Mouse (Mus musculus): ENCODE measurements at regions not wholly inside any gene's neighbourhood (a gene's known extent, or its start where the extent isn't known, plus 50 kb on each side); places are given as distances from the start of the nearest gene placed in this dataset.
A peak's percentile ranks its signal among the peaks of the same experiment; 100 is the strongest.

GRCm38 (mm10) chr12:50899609-50900447 lies 250.9 kb upstream of the Prkd1 start:
- Histone ChIP-seq H3K9me3 (replicated peaks) (no peaks in the 10 kb centered on the region), H3K36me3 (ENCODE audit: poor library complexity, severe bottlenecking) (no peaks in the 10 kb centered on the region), H3K4me3 (no peak overlapping the region), H3K27ac (no peak overlapping the region), H3K4me2 (no peak overlapping the region), H3K4me1 (no peaks in the 10 kb centered on the region), H3K27me3 (no peaks in the 10 kb centered on the region; the same call in 1 of the 2 replicates), H3K9ac (no peak overlapping the region)
- no peak for ATAC-seq
- 91% methylated on average over 13 of the region's 13 CpGs for WGBS

- Histone ChIP-seq H3K27me3 (no peaks in the 10 kb centered on the region; the same call in 1 of the 2 replicates), H3K9me3 (replicated peaks) (no peaks in the 10 kb centered on the region), H3K36me3 (ENCODE audit: poor library complexity, severe bottlenecking) (no peaks in the 10 kb centered on the region), H3K4me3 (no peak overlapping the region), H3K4me2 (no peak overlapping the region), H3K27ac (no peak overlapping the region), H3K4me1 (peaks cover 11% of the 10 kb centered on the region), H3K9ac (no peak overlapping the region)
- ATAC-seq, result no peak
- WGBS, result 76% methylated on average over 3 of the region's 3 CpGs
These were observed 248.8 kb upstream of the Prkd1 start for GRCm38 (mm10) chr12:50897606-50898166.

- H3K4me3 ChIP-seq, result no peak overlapping the region
- no peak overlapping the region for H3K9ac ChIP-seq
- H3K9me3 ChIP-seq (replicated peaks), result no peaks in the 10 kb centered on the region
- H3K27ac ChIP-seq, result no peak overlapping the region
- no peak overlapping the region for H3K4me2 ChIP-seq
- no peaks in the 10 kb centered on the region; the same call in 1 of the 2 replicates for H3K27me3 ChIP-seq
- H3K36me3 ChIP-seq (ENCODE audit: poor library complexity, severe bottlenecking), result no peaks in the 10 kb centered on the region
- peaks cover 15% of the 10 kb centered on the region for H3K4me1 ChIP-seq
- 0 out of 2 replicates have a peak, but pooled peaks have one; percentile 51 for ATAC-seq
- 15% methylated on average over 5 of the region's 5 CpGs for WGBS
These were observed 244.7 kb upstream of the Prkd1 start for GRCm38 (mm10) chr12:50893604-50894003.

GRCm38 (mm10) chr12:50875796-50876195 lies 226.9 kb upstream of the Prkd1 start:
- Histone ChIP-seq H3K36me3 (ENCODE audit: poor library complexity, severe bottlenecking) (no peaks in the 10 kb centered on the region), H3K9me3 (replicated peaks) (no peaks in the 10 kb centered on the region), H3K27me3 (no peaks in the 10 kb centered on the region), H3K9ac (no peak overlapping the region), H3K4me3 (no peak overlapping the region), H3K4me2 (no peak overlapping the region), H3K27ac (no peak overlapping the region), H3K4me1 (peaks cover 13% of the 10 kb centered on the region)
- no peak for ATAC-seq

- Histone ChIP-seq H3K9me3 (replicated peaks) (no peaks in the 10 kb centered on the region), H3K4me3 (0 out of 2 replicates have a peak overlapping the region, but pooled peaks have one; percentile 4), H3K27me3 (no peaks in the 10 kb centered on the region), H3K4me2 (peak overlapping the region; percentile 47), H3K4me1 (peaks cover 13% of the 10 kb centered on the region), H3K9ac (no peak overlapping the region), H3K36me3 (ENCODE audit: poor library complexity, severe bottlenecking) (no peaks in the 10 kb centered on the region), H3K27ac (peak overlapping the region; percentile 61)
- peak; percentile 76 for ATAC-seq
- 41% methylated on average over 4 of the region's 4 CpGs for WGBS
These were observed 225.1 kb upstream of the Prkd1 start for GRCm38 (mm10) chr12:50874024-50874398.

GRCm38 (mm10) chr12:50873390-50874023 lies 224.6 kb upstream of the Prkd1 start:
- peak overlapping the region; percentile 66 for H3K27ac ChIP-seq
- peaks cover 13% of the 10 kb centered on the region for H3K4me1 ChIP-seq
- H3K4me2 ChIP-seq, result peak overlapping the region; percentile 47
- no peak overlapping the region for H3K9ac ChIP-seq
- H3K9me3 ChIP-seq (replicated peaks), result no peaks in the 10 kb centered on the region
- H3K36me3 ChIP-seq (ENCODE audit: poor library complexity, severe bottlenecking), result no peaks in the 10 kb centered on the region
- peak; percentile 94 for ATAC-seq
- H3K27me3 ChIP-seq, result no peaks in the 10 kb centered on the region
- 0 out of 2 replicates have a peak overlapping the region, but pooled peaks have one; percentile 4 for H3K4me3 ChIP-seq
- 34% methylated on average over 11 of the region's 11 CpGs for WGBS

- Histone ChIP-seq H3K9ac (no peak overlapping the region), H3K9me3 (replicated peaks) (no peaks in the 10 kb centered on the region), H3K4me3 (no peak overlapping the region), H3K36me3 (ENCODE audit: poor library complexity, severe bottlenecking) (no peaks in the 10 kb centered on the region), H3K27ac (no peak overlapping the region), H3K4me2 (no peak overlapping the region), H3K27me3 (no peaks in the 10 kb centered on the region), H3K4me1 (peaks cover 8% of the 10 kb centered on the region; the same call in 1 of the 2 replicates)
- WGBS, result 50% methylated on average over 3 of the region's 3 CpGs
- no peak; the same call in 1 of the 2 replicates for ATAC-seq
These were observed 202.7 kb upstream of the Prkd1 start for GRCm38 (mm10) chr12:50851644-50852043.

- no peak overlapping the region for H3K27ac ChIP-seq
- WGBS, result 86% methylated on average over 3 of the region's 3 CpGs
- H3K9me3 ChIP-seq (replicated peaks), result no peaks in the 10 kb centered on the region
- ATAC-seq, result no peak
- H3K27me3 ChIP-seq, result no peaks in the 10 kb centered on the region
- H3K36me3 ChIP-seq (ENCODE audit: poor library complexity, severe bottlenecking), result no peaks in the 10 kb centered on the region
- H3K4me1 ChIP-seq, result peaks cover 8% of the 10 kb centered on the region; the same call in 1 of the 2 replicates
- H3K4me2 ChIP-seq, result no peak overlapping the region
- H3K4me3 ChIP-seq, result no peak overlapping the region
- no peak overlapping the region for H3K9ac ChIP-seq
These were observed 199.1 kb upstream of the Prkd1 start for GRCm38 (mm10) chr12:50847976-50848375.

GRCm38 (mm10) chr12:50842744-50843143 lies 193.8 kb upstream of the Prkd1 start:
- no peak overlapping the region for H3K27ac ChIP-seq
- peaks cover 3% of the 10 kb centered on the region; the same call in 1 of the 2 replicates for H3K4me1 ChIP-seq
- 91% methylated on average over 6 of the region's 6 CpGs for WGBS
- H3K27me3 ChIP-seq, result no peaks in the 10 kb centered on the region
- no peak overlapping the region for H3K9ac ChIP-seq
- H3K36me3 ChIP-seq (ENCODE audit: poor library complexity, severe bottlenecking), result no peaks in the 10 kb centered on the region
- H3K4me3 ChIP-seq, result no peak overlapping the region
- no peak for ATAC-seq
- no peaks in the 10 kb centered on the region for H3K9me3 ChIP-seq (replicated peaks)
- no peak overlapping the region for H3K4me2 ChIP-seq

GRCm38 (mm10) chr12:50839391-50839790 lies 190.5 kb upstream of the Prkd1 start:
- H3K4me2 ChIP-seq, result no peak overlapping the region
- no peaks in the 10 kb centered on the region for H3K36me3 ChIP-seq (ENCODE audit: poor library complexity, severe bottlenecking)
- H3K9me3 ChIP-seq (replicated peaks), result no peaks in the 10 kb centered on the region
- no peak for ATAC-seq
- H3K4me1 ChIP-seq, result peaks cover 3% of the 10 kb centered on the region; the same call in 1 of the 2 replicates
- H3K9ac ChIP-seq, result no peak overlapping the region
- 9% methylated on average over 2 of the region's 2 CpGs for WGBS
- H3K27me3 ChIP-seq, result no peaks in the 10 kb centered on the region
- H3K4me3 ChIP-seq, result no peak overlapping the region
- H3K27ac ChIP-seq, result no peak overlapping the region

GRCm38 (mm10) chr12:50808731-50809281 lies 159.9 kb upstream of the Prkd1 start:
- Histone ChIP-seq H3K27me3 (no peaks in the 10 kb centered on the region), H3K27ac (no peak overlapping the region), H3K4me3 (no peak overlapping the region), H3K4me1 (peaks cover 20% of the 10 kb centered on the region), H3K4me2 (no peak overlapping the region), H3K9ac (no peak overlapping the region), H3K9me3 (replicated peaks) (no peaks in the 10 kb centered on the region), H3K36me3 (ENCODE audit: poor library complexity, severe bottlenecking) (no peaks in the 10 kb centered on the region)
- 64% methylated on average over 7 of the region's 7 CpGs for WGBS
- ATAC-seq, result peak; percentile 73

- no peak overlapping the region for H3K9ac ChIP-seq
- 50% methylated on average over 3 of the region's 3 CpGs for WGBS
- H3K4me2 ChIP-seq, result no peak overlapping the region
- H3K4me1 ChIP-seq, result peaks cover 23% of the 10 kb centered on the region
- ATAC-seq, result peak; percentile 77; the same call in 1 of the 2 replicates
- 0 out of 2 replicates have a peak overlapping the region, but pooled peaks have one; percentile 31 for H3K27ac ChIP-seq
- no peak overlapping the region for H3K4me3 ChIP-seq
- H3K27me3 ChIP-seq, result no peaks in the 10 kb centered on the region
- H3K36me3 ChIP-seq (ENCODE audit: poor library complexity, severe bottlenecking), result no peaks in the 10 kb centered on the region
- H3K9me3 ChIP-seq (replicated peaks), result no peaks in the 10 kb centered on the region
These were observed 155.5 kb upstream of the Prkd1 start for GRCm38 (mm10) chr12:50804391-50804790.
